Mouse (Mus musculus): ENCODE results near the gene Tmprss5. TPM values are rescaled to one million over a fixed set of nuclear protein-coding genes. Genes with fewer than 3 reads are reported as not detected.
A peak's percentile ranks its signal among the peaks of the same experiment; 100 is the strongest.

The Tmprss5 gene
- under 1 TPM in 1 of 2 experiments, not detected in 1; 0.80 TPM for total RNA-seq (2021)

GRCm38 (mm10) chr9:49081107-49081506, at the start of gene Tmprss5:
Tmprss5 (plus strand) TSS chr9:49081260.
- DNase-seq (ENCODE audit: low spot score in 2 of 2) = no peak
- intact Hi-C loops (cut with DNase I) = loop anchor here (1.0 to 5.0 kb wide), 2 partner anchors 166 to 408 kb away; no protein-coding TSS in a partner anchor

- peak; percentile 11 to 69 for DNase-seq (ENCODE audit: low spot score in 2 of 2)
- intact Hi-C loops (cut with DNase I) = no loop called here
Measured at GRCm38 (mm10) chr9:49034764-49035163, 46.3 kb upstream of the Tmprss5 start.

GRCm38 (mm10) chr9:49050901-49051300, 30.2 kb upstream of the Tmprss5 start:
- no peak for DNase-seq (ENCODE audit: low spot score in 2 of 2)
- intact Hi-C loops (cut with DNase I) = loop anchor here (1.0 to 10.0 kb wide), 2 partner anchors 156 to 405 kb away; no protein-coding TSS in a partner anchor

GRCm38 (mm10) chr9:49051349-49051748, 29.7 kb upstream of the Tmprss5 start:
- intact Hi-C loops (cut with DNase I) = loop anchor here (1.0 to 10.0 kb wide), 2 partner anchors 157 to 405 kb away; no protein-coding TSS in a partner anchor
- peak; percentile 62 to 73 for DNase-seq (ENCODE audit: low spot score in 2 of 2)

GRCm38 (mm10) chr9:49054028-49054427, 27.0 kb upstream of the Tmprss5 start:
- no peak for DNase-seq (ENCODE audit: low spot score in 2 of 2)
- intact Hi-C loops (cut with DNase I) = loop anchor here (10.0 kb wide), 1 partner anchor 159 kb away; no protein-coding TSS in a partner anchor

- intact Hi-C loops (cut with DNase I) = loop anchor here (10.0 kb wide), 1 partner anchor 161 kb away; no protein-coding TSS in a partner anchor
- peak; percentile 95 to 98 for DNase-seq (ENCODE audit: low spot score in 2 of 2)
Measured at GRCm38 (mm10) chr9:49055333-49056205, 25.5 kb upstream of the Tmprss5 start, which contains the start of gene Zw10. Zw10 (plus strand) TSS chr9:49055613.

GRCm38 (mm10) chr9:49076847-49077246, 4.2 kb upstream of the Tmprss5 start:
- intact Hi-C loops (cut with DNase I) = no loop called here
- DNase-seq (ENCODE audit: low spot score in 2 of 2) = no peak

- intact Hi-C loops (cut with DNase I) = loop anchor here (1.0 to 5.0 kb wide), 2 partner anchors 166 to 408 kb away; no protein-coding TSS in a partner anchor
- DNase-seq (ENCODE audit: low spot score in 2 of 2) = peak; percentile 79
Measured at GRCm38 (mm10) chr9:49081561-49081960, 501 bp downstream of the Tmprss5 start.

- DNase-seq (ENCODE audit: low spot score in 2 of 2) = no peak
- intact Hi-C loops (cut with DNase I) = no loop called here
Measured at GRCm38 (mm10) chr9:49087317-49087716, 6.3 kb downstream of the Tmprss5 start.

- intact Hi-C loops (cut with DNase I) = no loop called here
- no peak for DNase-seq (ENCODE audit: low spot score in 2 of 2)
Measured at GRCm38 (mm10) chr9:49098871-49099270, 17.8 kb downstream of the Tmprss5 start.

GRCm38 (mm10) chr9:49102328-49102727, 21.3 kb downstream of the Tmprss5 start:
- intact Hi-C loops (cut with DNase I) = no loop called here
- DNase-seq (ENCODE audit: low spot score in 2 of 2) = no peak

GRCm38 (mm10) chr9:49109101-49109500, 28.0 kb downstream of the Tmprss5 start:
- intact Hi-C loops (cut with DNase I) = no loop called here
- DNase-seq (ENCODE audit: low spot score in 2 of 2) = no peak

GRCm38 (mm10) chr9:49110476-49111220, 29.6 kb downstream of the Tmprss5 start:
- no peak for DNase-seq (ENCODE audit: low spot score in 2 of 2)
- intact Hi-C loops (cut with DNase I) = no loop called here

GRCm38 (mm10) chr9:49111296-49111695, 30.2 kb downstream of the Tmprss5 start:
- no peak for DNase-seq (ENCODE audit: low spot score in 2 of 2)
- intact Hi-C loops (cut with DNase I) = no loop called here

- no peak for DNase-seq (ENCODE audit: low spot score in 2 of 2)
- intact Hi-C loops (cut with DNase I) = no loop called here
Measured at GRCm38 (mm10) chr9:49118271-49118825, 37.3 kb downstream of the Tmprss5 start.

- no peak for DNase-seq (ENCODE audit: low spot score in 2 of 2)
- intact Hi-C loops (cut with DNase I) = no loop called here
Measured at GRCm38 (mm10) chr9:49119759-49120158, 38.7 kb downstream of the Tmprss5 start.

- DNase-seq (ENCODE audit: low spot score in 2 of 2) = no peak
- intact Hi-C loops (cut with DNase I) = no loop called here
Measured at GRCm38 (mm10) chr9:49125706-49126105, 44.6 kb downstream of the Tmprss5 start.

- DNase-seq (ENCODE audit: low spot score in 2 of 2) = no peak
- intact Hi-C loops (cut with DNase I) = no loop called here
Measured at GRCm38 (mm10) chr9:49130514-49131010, 49.5 kb downstream of the Tmprss5 start.

- intact Hi-C loops (cut with DNase I) = no loop called here
- DNase-seq (ENCODE audit: low spot score in 2 of 2) = no peak
Measured at GRCm38 (mm10) chr9:49143841-49144240, 62.8 kb downstream of the Tmprss5 start.

- DNase-seq (ENCODE audit: low spot score in 2 of 2) = no peak
- intact Hi-C loops (cut with DNase I) = no loop called here
Measured at GRCm38 (mm10) chr9:49145776-49146175, 64.7 kb downstream of the Tmprss5 start.

Data from left cerebral cortex, postnatal 25 days (tissue).